Mouse (Mus musculus): ENCODE measurements at regions not wholly inside any gene's neighbourhood (a gene's known extent, or its start where the extent isn't known, plus 50 kb on each side); places are given as distances from the start of the nearest gene placed in this dataset.

- no peaks in the 10 kb centered on the region for H3K9me3 ChIP-seq (ENCODE audit: low read length)
- H3K4me1 ChIP-seq (ENCODE audit: insufficient read depth), result no peaks in the 10 kb centered on the region
- ATAC-seq (no peak), DNase-seq (no peak)
- no peak overlapping the region for H3K4me3 ChIP-seq (ENCODE audit: low read depth, low read length)
- TF ChIP-seq CTCF (IDR thresholded peaks at IDR 0.05; ENCODE audit: low read depth), result no peak
- TF ChIP-seq EP300 (IDR thresholded peaks at IDR 0.05; ENCODE audit: low read depth), result no peak
- H3K9ac ChIP-seq (replicated peaks), result no peak overlapping the region
- H3K27me3 ChIP-seq (ENCODE audit: insufficient read depth, low read length), result no peaks in the 10 kb centered on the region
- H3K36me3 ChIP-seq (replicated peaks; ENCODE audit: insufficient read depth, low read length), result no peaks in the 10 kb centered on the region
- 77% methylated on average over 13 of the region's 13 CpGs for WGBS (ENCODE audit: insufficient replicate concordance)
- no peak overlapping the region for H3K4me2 ChIP-seq (ENCODE audit: low read depth, low read length)
- no peak overlapping the region for H3K27ac ChIP-seq (ENCODE audit: low read depth)
Measured at GRCm38 (mm10) chr6:98803384-98803949, 460.9 kb upstream of the Gm765 start.

GRCm38 (mm10) chr6:98801061-98801460 lies 458.5 kb upstream of the Gm765 start:
- H3K4me2 ChIP-seq (ENCODE audit: low read depth, low read length), result no peak overlapping the region
- ATAC-seq, result no peak
- H3K27me3 ChIP-seq (ENCODE audit: insufficient read depth, low read length), result no peaks in the 10 kb centered on the region
- no peak for TF ChIP-seq EP300 (IDR thresholded peaks at IDR 0.05; ENCODE audit: low read depth)
- no peak for TF ChIP-seq CTCF (IDR thresholded peaks at IDR 0.05; ENCODE audit: low read depth)
- H3K9me3 ChIP-seq (ENCODE audit: low read length), result no peaks in the 10 kb centered on the region
- no peak overlapping the region for H3K27ac ChIP-seq (ENCODE audit: low read depth)
- WGBS (ENCODE audit: insufficient replicate concordance), result 74% methylated on average over 4 of the region's 4 CpGs
- no peaks in the 10 kb centered on the region for H3K4me1 ChIP-seq (ENCODE audit: insufficient read depth)
- H3K4me3 ChIP-seq (ENCODE audit: low read depth, low read length), result no peak overlapping the region
- H3K9ac ChIP-seq (replicated peaks), result no peak overlapping the region
- DNase-seq, result no peak
- no peaks in the 10 kb centered on the region for H3K36me3 ChIP-seq (replicated peaks; ENCODE audit: insufficient read depth, low read length)

GRCm38 (mm10) chr6:98800040-98800439 lies 457.5 kb upstream of the Gm765 start:
- TF ChIP-seq EP300 (IDR thresholded peaks at IDR 0.05; ENCODE audit: low read depth), result no peak
- TF ChIP-seq CTCF (IDR thresholded peaks at IDR 0.05; ENCODE audit: low read depth), result no peak

GRCm38 (mm10) chr6:98797778-98798177 lies 455.2 kb upstream of the Gm765 start:
- Histone ChIP-seq H3K27ac (ENCODE audit: low read depth) (no peak overlapping the region), H3K4me2 (ENCODE audit: low read depth, low read length) (no peak overlapping the region), H3K27me3 (ENCODE audit: insufficient read depth, low read length) (no peaks in the 10 kb centered on the region), H3K9me3 (ENCODE audit: low read length) (no peaks in the 10 kb centered on the region), H3K9ac (replicated peaks) (no peak overlapping the region), H3K36me3 (replicated peaks; ENCODE audit: insufficient read depth, low read length) (no peaks in the 10 kb centered on the region), H3K4me1 (ENCODE audit: insufficient read depth) (no peaks in the 10 kb centered on the region), H3K4me3 (ENCODE audit: low read depth, low read length) (no peak overlapping the region)
- DNase-seq, result no peak
- ATAC-seq, result no peak
- TF ChIP-seq CTCF (IDR thresholded peaks at IDR 0.05; ENCODE audit: low read depth), result no peak
- TF ChIP-seq EP300 (IDR thresholded peaks at IDR 0.05; ENCODE audit: low read depth), result no peak
- WGBS (ENCODE audit: insufficient replicate concordance), result 60% methylated on average over 3 of the region's 3 CpGs

More at GRCm38 (mm10) chr6:98800040-98800439, 457.5 kb upstream of the Gm765 start:
- Histone ChIP-seq H3K9ac (replicated peaks) (no peak overlapping the region), H3K4me1 (ENCODE audit: insufficient read depth) (no peaks in the 10 kb centered on the region), H3K36me3 (replicated peaks; ENCODE audit: insufficient read depth, low read length) (no peaks in the 10 kb centered on the region), H3K27ac (ENCODE audit: low read depth) (no peak overlapping the region), H3K4me3 (ENCODE audit: low read depth, low read length) (no peak overlapping the region), H3K27me3 (ENCODE audit: insufficient read depth, low read length) (no peaks in the 10 kb centered on the region), H3K9me3 (ENCODE audit: low read length) (no peaks in the 10 kb centered on the region), H3K4me2 (ENCODE audit: low read depth, low read length) (no peak overlapping the region)
- no peak for DNase-seq
- ATAC-seq, result no peak
- 74% methylated on average over 8 of the region's 8 CpGs for WGBS (ENCODE audit: insufficient replicate concordance)

GRCm38 (mm10) chr6:98797373-98797772 lies 454.8 kb upstream of the Gm765 start:
- H3K9me3 ChIP-seq (ENCODE audit: low read length), result no peaks in the 10 kb centered on the region

GRCm38 (mm10) chr6:98796666-98797065 lies 454.1 kb upstream of the Gm765 start:
- no peaks in the 10 kb centered on the region for H3K9me3 ChIP-seq (ENCODE audit: low read length)
- H3K9ac ChIP-seq (replicated peaks), result no peak overlapping the region
- H3K4me2 ChIP-seq (ENCODE audit: low read depth, low read length), result no peak overlapping the region
- H3K36me3 ChIP-seq (replicated peaks; ENCODE audit: insufficient read depth, low read length), result no peaks in the 10 kb centered on the region
- no peaks in the 10 kb centered on the region for H3K27me3 ChIP-seq (ENCODE audit: insufficient read depth, low read length)
- DNase-seq, result no peak
- 62% methylated on average over 4 of the region's 4 CpGs for WGBS (ENCODE audit: insufficient replicate concordance)
- no peak overlapping the region for H3K27ac ChIP-seq (ENCODE audit: low read depth)
- no peak overlapping the region for H3K4me3 ChIP-seq (ENCODE audit: low read depth, low read length)
- ATAC-seq, result no peak
- no peaks in the 10 kb centered on the region for H3K4me1 ChIP-seq (ENCODE audit: insufficient read depth)
- TF ChIP-seq EP300 (IDR thresholded peaks at IDR 0.05; ENCODE audit: low read depth) (no peak), CTCF (IDR thresholded peaks at IDR 0.05; ENCODE audit: low read depth) (no peak)

More at GRCm38 (mm10) chr6:98797373-98797772, 454.8 kb upstream of the Gm765 start:
- WGBS (ENCODE audit: insufficient replicate concordance), result 71% methylated on average over 6 of the region's 6 CpGs
- Histone ChIP-seq H3K27me3 (ENCODE audit: insufficient read depth, low read length) (no peaks in the 10 kb centered on the region), H3K27ac (ENCODE audit: low read depth) (no peak overlapping the region), H3K9ac (replicated peaks) (no peak overlapping the region), H3K4me2 (ENCODE audit: low read depth, low read length) (no peak overlapping the region), H3K4me3 (ENCODE audit: low read depth, low read length) (no peak overlapping the region), H3K36me3 (replicated peaks; ENCODE audit: insufficient read depth, low read length) (no peaks in the 10 kb centered on the region), H3K4me1 (ENCODE audit: insufficient read depth) (no peaks in the 10 kb centered on the region)
- no peak for ATAC-seq
- no peak for TF ChIP-seq EP300 (IDR thresholded peaks at IDR 0.05; ENCODE audit: low read depth)
- TF ChIP-seq CTCF (IDR thresholded peaks at IDR 0.05; ENCODE audit: low read depth), result no peak
- no peak for DNase-seq

- no peak overlapping the region for H3K27ac ChIP-seq (ENCODE audit: low read depth)
- H3K9ac ChIP-seq (replicated peaks), result no peak overlapping the region
- TF ChIP-seq CTCF (IDR thresholded peaks at IDR 0.05; ENCODE audit: low read depth) (no peak), EP300 (IDR thresholded peaks at IDR 0.05; ENCODE audit: low read depth) (no peak)
- WGBS (ENCODE audit: insufficient replicate concordance), result 69% methylated on average over 5 of the region's 5 CpGs
- no peaks in the 10 kb centered on the region for H3K9me3 ChIP-seq (ENCODE audit: low read length)
- no peak overlapping the region for H3K4me2 ChIP-seq (ENCODE audit: low read depth, low read length)
- H3K4me3 ChIP-seq (ENCODE audit: low read depth, low read length), result no peak overlapping the region
- H3K36me3 ChIP-seq (replicated peaks; ENCODE audit: insufficient read depth, low read length), result no peaks in the 10 kb centered on the region
- no peak for ATAC-seq
- no peaks in the 10 kb centered on the region for H3K4me1 ChIP-seq (ENCODE audit: insufficient read depth)
- no peaks in the 10 kb centered on the region for H3K27me3 ChIP-seq (ENCODE audit: insufficient read depth, low read length)
- no peak for DNase-seq
Measured at GRCm38 (mm10) chr6:98787422-98787821, 444.9 kb upstream of the Gm765 start.

Measured in liver, postnatal 0 days (tissue).